Mouse (Mus musculus) CD4-positive, CD25-positive, alpha-beta regulatory T cell, adult 2 months (primary cell): ENCODE measurements around the gene Foxj2.

ENCODE experiments used
- DNase-seq: peaks from one replicate; pipeline ENCODE4 v3.0.0-alpha.2; 2012; ENCODE audit warnings: low read depth, low spot score

Foxj2 gene

GRCm38 (mm10) chr6:122873871-122874719, 54.4 kb downstream of the Foxj2 start, which contains the start of gene Necap1:
Gene Necap1, plus strand, starts transcription at chr6:122874474.
- peak; percentile 98 for DNase-seq

GRCm38 (mm10) chr6:122874720-122875389, 55.1 kb downstream of the Foxj2 start:
- DNase-seq: peak; percentile 69

- DNase-seq: no peak
These were observed 59.5 kb downstream of the Foxj2 start for GRCm38 (mm10) chr6:122879141-122879735.

GRCm38 (mm10) chr6:122879781-122880505, 60.2 kb downstream of the Foxj2 start:
- no peak for DNase-seq

- no peak for DNase-seq
These were observed 61.6 kb downstream of the Foxj2 start for GRCm38 (mm10) chr6:122881287-122881686.

GRCm38 (mm10) chr6:122883603-122884002, 63.9 kb downstream of the Foxj2 start:
- DNase-seq: no peak

GRCm38 (mm10) chr6:122889599-122889998, 69.9 kb downstream of the Foxj2 start:
- DNase-seq: no peak

GRCm38 (mm10) chr6:122892442-122893049, 72.8 kb downstream of the Foxj2 start:
- DNase-seq: peak; percentile 73
